Mouse (Mus musculus): Measurements from ENCODE around the gene Arrdc2.
"Not testable (repeated sequence)": the region's sequence is repeated elsewhere in the genome, so short reads cannot be mapped to it uniquely, and the experiment has no call there.

The Arrdc2 gene

DNA sequence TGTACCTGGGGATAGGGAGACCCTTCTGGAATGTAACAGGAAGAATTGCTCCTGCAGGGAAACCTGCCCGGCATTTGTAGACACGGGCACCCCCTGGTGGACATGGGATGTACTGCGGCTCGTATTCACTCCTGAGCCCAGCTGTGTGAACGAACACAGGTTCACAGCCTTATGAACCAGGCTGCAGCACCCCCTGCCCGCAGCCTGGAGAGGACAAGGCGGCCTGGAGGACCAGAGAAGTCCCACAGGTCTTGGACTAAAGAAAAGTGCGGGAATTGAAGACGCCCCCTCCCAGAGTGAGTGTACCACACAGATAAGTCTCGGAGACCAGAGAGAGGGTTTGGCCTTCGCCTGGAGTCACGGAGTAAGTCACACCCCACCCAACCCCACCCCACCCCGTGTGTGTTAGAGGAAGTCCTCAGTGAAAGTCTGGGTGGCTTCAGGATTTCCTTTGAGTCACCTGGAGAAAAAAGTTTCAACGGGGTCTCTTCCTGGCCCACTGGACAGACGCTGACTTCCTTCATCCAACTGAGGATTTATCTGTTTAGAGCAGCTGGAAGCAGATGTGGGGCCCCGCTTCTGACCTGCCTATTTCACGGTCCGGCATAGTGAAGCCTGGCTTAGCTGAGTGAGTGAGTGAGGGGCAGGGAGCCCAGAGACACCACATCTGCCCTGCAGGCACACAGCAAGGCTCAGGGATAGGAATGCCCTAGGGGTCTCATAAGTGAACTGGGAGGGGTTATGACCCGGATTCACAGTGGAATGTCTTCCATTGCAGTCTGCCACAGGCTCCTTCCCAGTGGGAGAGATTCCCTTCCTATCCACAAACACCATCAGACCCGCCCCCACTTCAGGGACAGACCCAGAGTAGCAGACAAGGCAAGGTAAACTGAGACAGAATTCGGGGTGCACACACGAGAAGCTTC, 1.9 kb upstream of the Arrdc2 start:
- peak; percentile 78 to 80 for DNase-seq (ENCODE audit: low spot score in 2 of 2)

DNA sequence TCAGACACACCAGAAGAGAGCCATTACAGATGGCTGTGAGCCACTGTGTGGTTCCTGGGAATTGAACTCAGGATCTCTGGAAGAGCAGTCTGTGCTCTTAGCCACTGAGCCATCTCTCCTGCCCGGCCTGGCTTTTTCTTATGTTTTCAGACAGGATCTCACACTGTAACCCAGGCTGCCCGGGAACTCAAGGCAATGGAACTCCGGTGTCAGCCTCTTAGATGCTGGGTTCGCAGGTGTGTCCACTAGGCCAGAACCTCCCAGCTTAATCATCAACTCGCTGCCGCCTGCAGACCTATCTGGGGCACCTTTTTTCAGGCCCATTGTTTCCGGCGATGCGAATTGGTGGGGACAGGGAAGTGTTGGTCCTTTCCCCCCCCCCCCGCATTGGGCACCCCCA, 1.1 kb upstream of the Arrdc2 start:
- no peak for DNase-seq (ENCODE audit: low spot score in 2 of 2)

DNA sequence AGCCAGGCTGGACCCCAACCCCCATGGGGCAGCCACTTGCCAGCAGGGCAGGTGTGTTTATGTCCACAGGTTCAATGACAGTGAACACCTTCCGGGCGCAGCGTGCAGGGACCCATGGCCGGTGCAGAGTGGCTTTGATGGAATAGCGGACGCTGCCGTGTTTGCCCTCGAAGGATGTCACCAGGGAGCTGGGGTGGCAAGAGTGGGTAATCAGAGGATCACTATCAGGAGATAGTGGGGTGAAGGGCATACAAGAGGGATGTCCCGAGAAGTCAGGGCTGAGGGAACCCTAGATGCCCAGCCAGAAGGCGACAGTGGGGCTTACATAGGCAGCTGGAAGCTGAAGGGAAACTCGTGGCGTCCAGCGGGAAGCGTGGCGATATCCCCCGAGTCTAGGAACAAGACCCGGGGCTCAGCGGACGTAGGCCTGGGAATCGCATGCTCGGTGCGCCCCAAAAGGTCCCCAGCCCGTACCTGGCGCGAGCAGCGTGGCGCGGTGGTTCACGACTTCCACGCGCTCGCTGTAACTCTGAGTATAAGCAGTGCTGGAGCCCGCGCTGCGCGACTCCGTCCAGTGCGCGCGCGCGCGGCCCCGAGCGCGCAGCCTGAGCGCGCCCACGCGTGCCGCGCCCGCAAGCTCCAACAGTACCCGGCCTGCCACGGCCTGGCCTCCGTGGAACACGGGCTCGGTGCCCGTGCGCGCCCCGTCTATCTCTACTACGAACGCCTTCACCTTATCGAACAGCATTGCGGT, 689 bp downstream of the Arrdc2 start:
- no peak for DNase-seq (ENCODE audit: low spot score in 2 of 2)

DNA sequence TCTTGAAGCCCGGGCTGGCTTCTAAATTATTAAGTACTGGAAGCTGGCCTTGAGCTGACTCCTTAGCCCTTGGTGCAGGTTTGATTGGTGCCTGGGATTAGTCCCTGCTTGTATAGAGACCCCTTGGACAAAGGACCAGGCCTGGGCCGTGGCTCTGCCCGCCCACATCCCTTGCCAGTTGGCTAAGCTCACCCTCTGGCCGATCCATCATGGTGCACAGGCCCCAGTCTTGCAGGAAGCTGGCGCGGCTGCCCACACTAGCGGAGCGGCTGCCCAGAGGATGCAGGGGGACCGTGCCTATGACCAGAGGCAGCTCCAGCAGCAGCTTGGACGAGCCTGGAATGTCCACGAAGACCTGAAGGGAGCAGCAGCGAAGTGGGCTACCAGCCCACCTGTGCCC, 2.9 kb downstream of the Arrdc2 start:
- no peak for DNase-seq (ENCODE audit: low spot score in 2 of 2)

DNA sequence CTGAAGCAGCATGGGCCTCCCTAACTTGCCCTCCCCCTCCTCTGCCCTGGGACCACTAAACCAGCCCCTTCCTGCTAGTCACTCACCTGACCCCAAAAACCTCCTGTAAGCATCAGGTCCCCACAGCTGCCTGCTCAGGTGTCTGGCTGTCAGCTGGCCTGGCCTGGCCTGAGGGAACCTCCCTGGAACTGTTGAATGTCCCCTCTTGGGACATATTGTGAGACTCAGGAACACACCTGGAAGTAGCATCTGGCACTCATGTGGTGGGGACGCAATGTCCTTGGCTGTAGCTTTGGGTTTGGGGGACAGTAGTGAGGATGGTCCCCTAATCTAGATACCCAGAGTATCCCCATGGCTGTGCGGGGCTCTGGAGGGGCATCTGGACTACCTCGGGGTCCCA, 5.4 kb downstream of the Arrdc2 start:
- no peak for DNase-seq (ENCODE audit: low spot score in 2 of 2)

DNA sequence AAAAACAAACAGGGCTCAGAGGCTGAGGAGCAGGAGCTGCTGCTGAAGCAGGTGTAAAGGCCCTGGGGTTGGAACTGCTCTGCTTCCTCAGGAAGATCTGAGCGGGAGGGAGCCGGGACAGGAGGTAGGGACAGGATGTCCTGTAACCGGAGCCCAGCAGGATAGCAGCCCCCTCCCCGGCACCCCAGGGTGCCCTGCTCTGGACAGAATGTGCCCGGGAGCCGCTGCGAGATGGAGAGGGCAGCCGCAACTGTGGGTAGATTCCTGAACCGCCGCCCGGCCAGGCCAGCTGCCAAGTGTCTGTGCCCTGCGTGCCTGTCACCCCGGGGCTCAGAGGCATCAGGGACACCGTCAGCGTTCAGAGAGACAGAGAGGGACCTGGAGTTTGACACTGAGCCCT, 6.0 kb downstream of the Arrdc2 start:
- no peak for DNase-seq (ENCODE audit: low spot score in 2 of 2)

DNA sequence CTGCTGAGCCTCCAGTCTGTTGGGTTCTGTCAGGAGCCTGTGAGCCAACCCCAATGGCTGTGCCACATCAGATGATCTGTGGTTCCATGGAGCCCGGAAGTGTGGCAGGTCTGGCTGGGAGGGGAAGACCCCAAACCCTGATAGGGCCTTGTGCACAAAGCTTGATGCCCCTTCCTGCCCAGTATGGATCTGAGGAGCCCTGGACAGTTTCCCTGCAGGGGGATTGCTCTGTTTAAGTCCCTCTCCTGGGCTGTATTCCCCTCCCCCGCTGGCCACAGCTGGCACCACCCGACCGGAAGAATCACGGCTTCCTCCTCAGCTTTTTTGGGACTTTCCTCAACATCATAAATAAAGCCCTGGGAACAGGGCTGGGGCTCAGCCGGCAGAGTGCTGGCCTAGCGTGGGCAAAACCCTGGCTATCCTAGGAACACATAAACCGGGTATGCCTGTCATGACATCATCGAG, 6.5 kb downstream of the Arrdc2 start:
- DNase-seq (ENCODE audit: low spot score in 2 of 2) = no peak

DNA sequence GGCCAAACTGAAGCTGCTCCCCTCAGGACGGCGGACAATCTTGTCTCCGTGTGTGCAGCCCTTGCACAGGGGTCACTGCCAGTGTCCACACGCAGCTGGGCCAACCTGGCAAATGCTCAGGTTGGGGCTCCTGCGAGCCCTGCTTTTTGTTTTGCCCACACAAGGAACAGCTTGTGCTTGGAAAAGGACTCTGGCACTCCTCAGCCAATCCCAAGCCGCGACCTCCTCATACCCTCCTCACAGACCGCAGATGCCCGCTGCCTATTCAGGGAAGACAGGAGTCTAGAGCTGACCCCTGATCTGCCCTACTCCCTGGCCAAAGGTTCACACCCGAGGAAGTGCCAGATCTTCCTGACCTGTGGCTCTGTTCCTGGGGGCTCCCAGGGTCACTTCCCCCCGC, 7.1 kb downstream of the Arrdc2 start:
- no peak for DNase-seq (ENCODE audit: low spot score in 2 of 2)

DNA sequence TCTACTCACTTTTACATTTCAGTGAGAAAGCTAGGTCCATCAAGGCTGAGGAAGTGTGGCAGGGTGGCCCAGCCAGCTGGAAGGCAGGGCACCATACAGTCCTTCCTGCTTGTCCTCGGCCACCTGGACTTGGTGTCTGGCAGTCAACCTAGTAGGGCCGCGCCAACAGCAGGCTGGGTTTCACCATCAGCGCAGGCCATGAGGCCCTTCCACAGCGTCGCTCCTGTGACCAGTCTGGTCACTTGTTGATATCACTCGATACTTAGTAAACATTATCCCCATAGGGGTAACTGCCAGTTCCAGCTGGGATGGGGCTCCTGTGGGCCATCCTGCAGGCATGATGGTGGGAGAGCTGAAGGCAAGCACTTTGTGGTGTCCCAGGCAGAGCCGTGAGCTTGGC, 8.0 kb downstream of the Arrdc2 start:
- DNase-seq (ENCODE audit: low spot score in 2 of 2) = no peak

DNA sequence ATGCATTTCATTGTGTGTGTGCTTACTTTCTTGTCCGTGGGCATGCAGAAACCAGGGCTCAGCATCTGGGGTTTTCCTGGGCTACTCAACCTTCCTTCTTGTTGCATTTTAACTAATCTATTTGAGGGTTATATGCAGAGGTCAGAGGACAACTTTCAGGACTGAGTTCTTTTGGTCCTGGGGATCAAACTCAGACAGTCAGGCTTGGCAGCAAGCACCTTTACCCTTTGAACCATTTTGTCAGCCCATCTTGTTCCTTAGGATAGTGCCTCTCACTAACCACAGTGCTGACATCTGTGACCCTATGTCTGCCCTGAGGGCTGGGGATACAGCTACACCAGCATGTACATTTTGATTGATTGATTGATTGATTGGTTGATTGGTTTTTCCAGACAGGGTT, 11.7 kb downstream of the Arrdc2 start:
- no peak for DNase-seq (ENCODE audit: low spot score in 2 of 2)

DNA sequence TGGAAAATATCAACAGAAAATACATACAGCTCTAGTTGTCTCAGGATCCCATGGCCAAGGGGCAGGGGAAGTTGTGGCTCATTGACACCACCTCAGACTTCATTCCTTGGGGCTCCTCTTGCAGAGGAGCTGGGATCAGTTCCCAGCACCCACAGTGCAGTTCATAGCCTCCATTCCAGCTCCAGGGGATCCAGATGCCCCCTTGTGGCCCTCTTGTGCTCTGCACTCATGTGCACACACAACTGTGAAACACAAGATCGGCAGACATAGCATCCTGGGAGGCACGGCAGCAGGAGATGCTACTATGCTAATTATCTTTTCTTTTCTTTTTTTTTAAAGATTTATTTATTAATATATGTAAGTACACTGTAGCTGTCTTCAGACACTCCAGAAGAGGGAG, 12.5 kb downstream of the Arrdc2 start:
- no peak for DNase-seq (ENCODE audit: low spot score in 2 of 2)

DNA sequence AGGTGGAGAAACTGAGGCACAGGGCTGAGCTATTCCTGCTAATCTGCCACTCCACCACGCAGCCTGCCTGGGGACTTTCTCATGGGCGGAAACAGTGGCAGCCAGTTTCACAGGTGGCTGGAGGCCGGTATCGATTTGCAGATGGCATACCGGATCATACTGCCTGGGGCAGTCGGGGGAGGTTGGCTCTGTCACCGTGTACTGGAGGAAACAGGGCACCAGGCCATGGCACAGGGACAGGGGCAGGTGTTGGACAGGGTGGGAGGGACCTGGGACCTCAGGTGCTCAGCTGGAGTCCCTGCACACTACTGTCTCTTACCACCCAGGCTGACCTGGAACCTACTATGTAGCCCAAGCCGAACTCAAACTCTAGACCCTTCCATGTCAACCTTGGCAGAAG, 13.7 kb downstream of the Arrdc2 start:
- DNase-seq (ENCODE audit: low spot score in 2 of 2) = no peak

DNA sequence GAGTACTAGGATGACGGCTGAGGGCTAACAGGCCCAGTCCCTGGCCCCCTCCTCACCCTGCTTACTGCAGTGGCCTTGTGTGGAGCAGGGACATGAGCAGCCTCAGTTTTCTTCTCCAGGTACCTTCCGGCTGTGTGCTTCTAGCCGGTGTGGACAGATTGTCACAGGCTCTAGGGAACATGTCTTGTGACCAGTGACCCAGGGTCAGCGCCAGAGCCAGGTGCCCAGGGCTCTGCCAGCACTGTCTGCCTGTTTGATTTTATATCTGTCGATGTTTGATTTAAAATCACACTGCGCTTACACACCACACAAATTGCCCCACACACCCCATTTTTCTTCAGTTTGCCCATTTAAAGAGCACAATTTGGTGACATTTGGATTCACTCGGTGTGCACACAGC, 15.7 kb downstream of the Arrdc2 start:
- DNase-seq (ENCODE audit: low spot score in 2 of 2) = no peak

DNA sequence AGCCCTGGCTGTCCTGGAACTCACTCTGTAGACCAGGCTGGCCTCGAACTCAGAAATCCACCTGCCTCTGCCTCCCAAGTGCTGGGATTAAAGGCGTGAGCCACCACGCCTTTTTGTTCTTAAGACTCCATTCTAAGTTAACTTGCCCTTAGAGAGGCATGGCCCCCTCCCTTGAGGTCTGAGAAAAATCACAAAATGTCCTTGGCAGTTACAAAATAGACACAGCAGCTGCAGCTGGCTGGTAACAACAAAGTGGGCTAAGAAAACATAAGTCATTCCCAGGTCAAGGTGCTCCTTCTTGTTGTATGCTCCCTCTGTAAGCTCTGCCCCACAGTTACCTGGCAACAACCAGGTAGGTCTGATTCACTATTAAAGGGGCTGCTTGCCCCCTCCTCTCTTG, 16.9 kb downstream of the Arrdc2 start:
- DNase-seq (ENCODE audit: low spot score in 2 of 2) = not testable (repeated sequence)

DNA sequence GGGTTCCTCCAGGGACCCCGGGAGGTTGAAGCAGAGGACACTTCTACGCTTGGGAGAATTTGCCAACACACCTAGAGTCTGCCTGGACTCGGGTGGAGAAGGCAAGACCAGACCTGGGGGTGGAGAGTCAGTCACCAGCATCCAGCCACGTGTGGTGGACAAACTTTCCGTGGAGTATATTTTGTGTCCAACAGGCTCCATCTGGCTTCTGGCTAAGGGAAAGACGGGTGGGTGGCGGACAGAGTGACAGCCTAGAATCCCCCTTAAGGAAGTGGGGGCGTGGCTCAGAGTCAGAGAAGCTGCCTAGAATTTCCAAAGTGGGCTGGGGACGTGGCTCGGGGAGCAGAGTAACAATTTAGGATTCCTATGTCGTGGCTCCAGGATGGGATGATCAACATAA, 17.5 kb downstream of the Arrdc2 start:
- no peak for DNase-seq (ENCODE audit: low spot score in 2 of 2)

DNA sequence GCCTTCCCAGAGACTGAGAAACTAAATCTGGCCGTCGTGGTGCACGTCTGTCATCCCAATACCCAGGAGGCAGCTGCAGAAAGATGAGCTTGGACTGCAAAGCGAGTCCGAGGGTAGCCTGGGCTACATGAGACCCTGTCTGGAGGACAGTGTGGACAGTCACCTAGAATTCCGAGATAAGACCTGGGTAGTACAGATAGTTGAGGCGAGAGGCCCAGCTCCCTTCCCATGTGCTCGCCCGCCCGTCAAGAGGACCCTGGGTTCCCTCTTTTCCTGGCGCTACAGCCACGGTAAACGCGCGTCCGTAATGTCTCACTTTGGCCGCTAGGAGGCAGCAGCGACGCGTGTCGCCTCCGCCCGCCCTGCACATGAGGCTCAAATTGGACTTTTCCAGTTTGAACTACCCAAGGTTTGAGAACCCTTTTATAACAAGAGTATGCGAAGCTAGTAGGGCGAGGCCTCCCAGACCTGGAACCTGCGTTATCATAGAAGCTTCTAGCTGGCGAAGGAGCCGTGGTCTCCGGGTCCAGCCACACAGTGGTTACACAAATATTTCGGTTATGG, 18.0 kb downstream of the Arrdc2 start:
- DNase-seq (ENCODE audit: low spot score in 2 of 2) = no peak

DNA sequence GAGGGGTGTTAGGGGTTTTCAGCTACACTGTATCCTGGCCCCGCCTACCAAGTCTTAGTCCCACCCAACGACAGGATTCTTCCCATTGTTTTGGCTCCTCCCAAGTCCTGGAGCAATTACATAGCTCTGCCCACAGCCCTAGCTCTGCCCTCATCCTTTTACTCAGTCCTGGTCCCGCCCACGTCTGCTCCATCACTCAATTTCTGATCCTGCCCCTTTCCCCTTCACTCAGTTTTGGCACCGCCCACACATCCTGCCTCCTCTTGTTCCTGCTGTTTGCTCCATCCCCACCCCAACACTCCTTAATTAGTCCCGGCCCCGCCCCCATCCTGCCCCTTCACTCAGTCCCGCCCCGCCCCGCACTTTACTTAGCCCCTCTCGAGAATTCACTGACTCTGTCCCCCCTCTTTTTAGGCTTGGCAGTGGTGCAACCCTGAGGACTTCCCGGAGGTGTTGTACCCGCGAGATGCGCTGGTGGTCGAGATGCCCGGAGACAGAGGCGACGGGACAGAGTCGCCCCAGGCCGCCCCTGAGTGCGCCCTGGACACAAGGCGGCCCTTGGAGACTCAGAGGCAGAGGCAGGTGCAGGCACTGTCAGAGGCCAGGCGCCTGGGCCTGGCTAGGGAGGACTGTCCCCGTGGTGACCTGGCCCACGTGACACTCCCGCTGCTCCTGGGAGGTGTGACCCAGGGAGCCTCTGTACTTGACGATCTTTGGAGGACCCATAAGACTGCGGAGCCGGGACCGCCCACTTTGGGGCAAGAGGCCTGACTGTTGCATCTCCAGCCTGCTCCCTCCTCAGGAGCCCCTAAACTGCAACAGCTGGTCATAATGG, 19.2 kb downstream of the Arrdc2 start:
- no peak for DNase-seq (ENCODE audit: low spot score in 2 of 2)

DNA sequence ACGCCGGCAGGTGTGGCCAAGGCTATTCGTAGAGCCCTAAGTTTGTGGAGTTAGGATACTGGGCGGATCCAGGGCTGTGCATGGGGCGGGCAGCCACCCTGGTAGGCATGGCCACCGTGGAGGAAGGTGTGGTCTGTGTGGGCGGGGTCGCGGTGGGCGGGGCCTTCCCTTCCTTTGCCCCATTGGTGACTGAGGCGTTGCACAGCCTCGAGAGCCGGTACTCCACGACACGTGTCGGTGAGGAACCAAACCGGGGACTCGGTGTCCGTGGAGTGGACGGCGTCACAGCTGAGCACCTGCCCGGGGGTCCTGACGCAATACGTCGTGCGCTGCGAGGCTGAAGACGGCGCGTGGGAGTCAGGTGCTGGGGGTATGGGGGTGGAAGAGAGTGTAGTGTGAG, 22.8 kb downstream of the Arrdc2 start:
- DNase-seq (ENCODE audit: low spot score in 2 of 2) = no peak

DNA sequence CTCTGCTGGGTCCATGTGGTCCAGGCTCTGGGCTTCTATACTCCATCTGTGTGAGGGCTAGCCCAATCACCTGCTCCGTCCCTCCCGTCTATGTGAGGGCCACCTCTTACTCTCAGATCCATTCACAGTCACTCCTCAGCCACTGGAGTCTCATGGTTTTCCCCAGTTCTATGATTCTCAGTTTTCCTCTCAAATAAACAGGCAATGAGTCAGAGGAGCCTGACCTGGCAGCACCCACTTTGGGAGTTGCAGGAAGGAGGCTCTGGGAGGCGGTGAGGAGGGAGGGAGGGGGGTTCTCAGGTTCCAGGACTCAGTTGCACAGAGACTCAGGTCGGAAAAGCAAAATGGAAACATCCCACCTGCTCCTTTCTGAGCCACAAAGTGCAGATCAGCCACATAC, 26.6 kb downstream of the Arrdc2 start:
- no peak for DNase-seq (ENCODE audit: low spot score in 2 of 2)

DNA sequence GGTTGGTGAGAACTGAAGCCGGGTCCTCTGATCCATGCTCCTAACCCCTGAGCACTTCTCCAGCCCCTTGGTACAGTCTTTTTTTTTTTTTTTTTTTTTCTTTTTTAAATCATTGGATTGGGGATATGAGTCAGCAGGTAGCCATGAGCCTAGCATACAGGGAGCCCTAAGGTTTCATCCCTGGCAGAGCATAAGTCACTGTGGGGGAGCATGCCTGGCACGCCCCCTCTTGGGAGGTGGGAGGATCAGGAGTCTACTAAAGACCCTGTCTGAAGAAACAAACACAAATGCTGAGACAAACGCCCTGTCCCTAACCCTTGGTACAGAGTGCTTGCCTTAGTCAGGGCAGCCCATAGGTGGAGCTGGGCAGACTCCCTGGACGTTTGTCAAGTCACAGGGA, 27.5 kb downstream of the Arrdc2 start:
- DNase-seq (ENCODE audit: low spot score in 2 of 2) = no peak

DNA sequence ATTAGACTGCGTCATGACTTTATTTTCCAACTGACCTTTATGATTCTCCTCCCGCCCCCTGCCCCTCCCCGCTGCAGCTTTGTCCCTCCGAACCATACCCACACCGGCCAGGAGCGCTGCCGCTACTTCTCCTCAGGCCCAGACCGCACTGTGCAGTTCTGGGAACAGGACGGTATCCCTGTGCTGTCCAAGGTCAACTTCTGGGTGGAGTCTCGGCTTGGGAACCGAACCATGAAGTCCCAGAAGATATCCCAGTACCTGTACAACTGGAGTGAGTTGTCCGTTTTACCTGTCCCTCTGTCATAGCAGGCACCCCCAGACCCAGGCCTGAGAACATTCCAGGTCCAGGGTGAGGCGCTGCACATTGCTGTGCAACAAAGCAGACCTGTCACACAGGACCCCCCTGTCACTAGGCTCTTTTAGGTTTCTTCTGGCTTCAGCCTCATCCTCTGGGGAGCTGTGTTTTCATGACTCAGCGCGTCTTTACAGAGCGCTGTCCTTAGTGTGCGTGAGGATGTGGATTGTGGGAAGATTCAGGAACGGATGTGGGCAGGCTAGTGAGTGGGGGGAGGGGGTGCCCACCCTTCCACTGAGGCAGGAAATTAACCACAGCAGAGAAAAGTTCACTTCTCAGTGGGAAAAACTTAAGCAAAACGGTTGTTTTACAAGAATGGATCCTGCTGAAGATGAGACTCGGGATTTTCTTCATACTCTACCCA, 28.4 kb downstream of the Arrdc2 start:
- DNase-seq (ENCODE audit: low spot score in 2 of 2) = no peak

Data from right cerebral cortex, postnatal 36 days (tissue).